Mouse (Mus musculus): ENCODE results near the gene Ifi204. TPM values are rescaled to one million over a fixed set of nuclear protein-coding genes. Genes with fewer than 3 reads are reported as not detected.
"Not testable (repeated sequence)": the region's sequence is repeated elsewhere in the genome, so short reads cannot be mapped to it uniquely, and the experiment has no call there.

Gene Ifi204
- polyA plus RNA-seq (2012; rRNA removed): 0.31 and 0.47 TPM in 2 replicates

GRCm38 (mm10) chr1:173766848-173767617 is at the start of gene Ifi204:
Gene Ifi204 (minus strand): TSS chr1:173766943.
- H3K4me1 ChIP-seq (ENCODE audit: control insufficient read depth, insufficient read depth, low read length); H3K27ac ChIP-seq (ENCODE audit: insufficient read depth, low read length); H3K4me3 ChIP-seq (ENCODE audit: insufficient read depth, low read length): not testable (repeated sequence)

- not testable (repeated sequence) for H3K27ac ChIP-seq (ENCODE audit: insufficient read depth, low read length)
Measured at GRCm38 (mm10) chr1:173809294-173809693, 42.6 kb upstream of the Ifi204 start.

GRCm38 (mm10) chr1:173802689-173803281 is 36.0 kb upstream of the Ifi204 start:
- H3K4me1 ChIP-seq (ENCODE audit: control insufficient read depth, insufficient read depth, low read length); H3K27ac ChIP-seq (ENCODE audit: insufficient read depth, low read length); H3K4me3 ChIP-seq (ENCODE audit: insufficient read depth, low read length): not testable (repeated sequence)

More at GRCm38 (mm10) chr1:173809294-173809693, 42.6 kb upstream of the Ifi204 start:
- H3K4me3 ChIP-seq (ENCODE audit: insufficient read depth, low read length); H3K4me1 ChIP-seq (ENCODE audit: control insufficient read depth, insufficient read depth, low read length): not testable (repeated sequence)

GRCm38 (mm10) chr1:173802207-173802606 is 35.5 kb upstream of the Ifi204 start:
- not testable (repeated sequence) for H3K4me1 ChIP-seq (ENCODE audit: control insufficient read depth, insufficient read depth, low read length); H3K4me3 ChIP-seq (ENCODE audit: insufficient read depth, low read length); H3K27ac ChIP-seq (ENCODE audit: insufficient read depth, low read length)

- not testable (repeated sequence) for H3K27ac ChIP-seq (ENCODE audit: insufficient read depth, low read length); H3K4me3 ChIP-seq (ENCODE audit: insufficient read depth, low read length); H3K4me1 ChIP-seq (ENCODE audit: control insufficient read depth, insufficient read depth, low read length)
Measured at GRCm38 (mm10) chr1:173801791-173802190, 35.0 kb upstream of the Ifi204 start.

- H3K4me1 ChIP-seq (ENCODE audit: control insufficient read depth, insufficient read depth, low read length); H3K4me3 ChIP-seq (ENCODE audit: insufficient read depth, low read length); H3K27ac ChIP-seq (ENCODE audit: insufficient read depth, low read length): not testable (repeated sequence)
Measured at GRCm38 (mm10) chr1:173773457-173773856, 6.7 kb upstream of the Ifi204 start.

- not testable (repeated sequence) for H3K4me3 ChIP-seq (ENCODE audit: insufficient read depth, low read length); H3K4me1 ChIP-seq (ENCODE audit: control insufficient read depth, insufficient read depth, low read length); H3K27ac ChIP-seq (ENCODE audit: insufficient read depth, low read length)
Measured at GRCm38 (mm10) chr1:173760032-173760431, 6.7 kb downstream of the Ifi204 start.

- no peak overlapping the region for H3K4me3 ChIP-seq (ENCODE audit: insufficient read depth, low read length)
- TF ChIP-seq POLR2A (IDR thresholded peaks at IDR 0.05; ENCODE audit: extremely low read depth, insufficient read depth, low read length) (no peak), CTCF (IDR thresholded peaks at IDR 0.05; ENCODE audit: extremely low read depth, insufficient read depth, low read length) (no peak)
- H3K4me1 ChIP-seq (ENCODE audit: control insufficient read depth, insufficient read depth, low read length): no peaks in the 10 kb centered on the region
- no peak overlapping the region for H3K27ac ChIP-seq (ENCODE audit: insufficient read depth, low read length)
Measured at GRCm38 (mm10) chr1:173742262-173742661, 24.5 kb downstream of the Ifi204 start.

- Histone ChIP-seq H3K4me1 (ENCODE audit: control insufficient read depth, insufficient read depth, low read length) (no peaks in the 10 kb centered on the region), H3K27ac (ENCODE audit: insufficient read depth, low read length) (no peak within 1 kb of the TSS), H3K4me3 (ENCODE audit: insufficient read depth, low read length) (no peak within 1 kb of the TSS)
- no peak for TF ChIP-seq POLR2A (IDR thresholded peaks at IDR 0.05; ENCODE audit: extremely low read depth, insufficient read depth, low read length)
- TF ChIP-seq CTCF (IDR thresholded peaks at IDR 0.05; ENCODE audit: extremely low read depth, insufficient read depth, low read length): no peak
Measured at GRCm38 (mm10) chr1:173741656-173742055, 25.1 kb downstream of the Ifi204 start, which contains the start of gene Ifi207. Gene Ifi207 (minus strand): TSS chr1:173741747.

- no peak overlapping the region for H3K4me3 ChIP-seq (ENCODE audit: insufficient read depth, low read length)
- TF ChIP-seq CTCF (IDR thresholded peaks at IDR 0.05; ENCODE audit: extremely low read depth, insufficient read depth, low read length) (no peak), POLR2A (IDR thresholded peaks at IDR 0.05; ENCODE audit: extremely low read depth, insufficient read depth, low read length) (no peak)
- H3K4me1 ChIP-seq (ENCODE audit: control insufficient read depth, insufficient read depth, low read length): no peaks in the 10 kb centered on the region
- H3K27ac ChIP-seq (ENCODE audit: insufficient read depth, low read length): no peak overlapping the region
Measured at GRCm38 (mm10) chr1:173740537-173740936, 26.2 kb downstream of the Ifi204 start.

GRCm38 (mm10) chr1:173736986-173737385 is 29.8 kb downstream of the Ifi204 start:
- no peak overlapping the region for H3K27ac ChIP-seq (ENCODE audit: insufficient read depth, low read length)
- H3K4me1 ChIP-seq (ENCODE audit: control insufficient read depth, insufficient read depth, low read length): no peaks in the 10 kb centered on the region
- TF ChIP-seq CTCF (IDR thresholded peaks at IDR 0.05; ENCODE audit: extremely low read depth, insufficient read depth, low read length): no peak
- no peak for TF ChIP-seq POLR2A (IDR thresholded peaks at IDR 0.05; ENCODE audit: extremely low read depth, insufficient read depth, low read length)
- no peak overlapping the region for H3K4me3 ChIP-seq (ENCODE audit: insufficient read depth, low read length)

- not testable (repeated sequence) for H3K4me3 ChIP-seq (ENCODE audit: insufficient read depth, low read length); H3K27ac ChIP-seq (ENCODE audit: insufficient read depth, low read length); H3K4me1 ChIP-seq (ENCODE audit: control insufficient read depth, insufficient read depth, low read length)
Measured at GRCm38 (mm10) chr1:173735015-173735414, 31.7 kb downstream of the Ifi204 start.

All from cortical plate, adult 2 months (tissue).